Mouse (Mus musculus): Measurements from ENCODE around the gene Focad.

DNA sequence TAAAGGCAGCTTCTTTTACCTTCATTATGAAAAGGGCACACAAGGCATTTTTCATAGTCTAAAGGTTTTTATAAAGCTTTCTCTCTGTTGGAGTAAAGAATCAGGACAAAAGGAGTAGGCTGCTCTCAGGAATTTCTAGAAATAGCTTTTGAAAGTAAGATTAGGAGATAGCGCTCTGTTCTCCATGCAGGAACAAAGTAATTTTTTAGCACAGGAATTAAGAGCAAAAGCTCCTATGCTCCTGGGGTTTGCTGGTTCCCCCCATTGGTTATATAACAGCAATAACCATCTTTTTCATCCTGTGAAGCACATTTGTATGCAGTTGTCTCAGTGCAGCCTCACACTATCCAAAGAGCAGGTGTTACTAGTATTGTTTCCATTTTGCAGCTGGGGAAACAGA is 170.1 kb downstream of the Focad start:
- TF ChIP-seq CTCF (IDR thresholded peaks at IDR 0.05; ENCODE audit: low read depth): no peak
- TF ChIP-seq EP300 (IDR thresholded peaks at IDR 0.05; ENCODE audit: low read depth): no peak
